Mouse (Mus musculus) layer of hippocampus, adult 18-20 months (tissue): Measurements from ENCODE around the gene Esr1. TPM values are rescaled to one million over a fixed set of nuclear protein-coding genes. Genes with fewer than 3 reads are reported as not detected.
"Not testable (repeated sequence)": the region's sequence is repeated elsewhere in the genome, so short reads cannot be mapped to it uniquely, and the experiment has no call there.

Experiments
- DNase-seq, 2 experiments: peaks; one replicate each; pipeline ENCODE4 v3.0.0; 2022; ENCODE audit warnings: low spot score in 2 of 2
- long read RNA-seq: library from polyadenylated mRNA; stranded (forward); transcript quantifications from one replicate; pipeline ENCODE4 v2.0.0, GENCODE M21; 2021
- total RNA-seq, 2 experiments: library from RNA; stranded (reverse); gene quantifications; 2 replicates each; pipeline ENCODE4 v1.2.3; 2021

Gene Esr1
- 1 to 10 TPM; 3.4 to 4.5 TPM for total RNA-seq
- long read RNA-seq, partial matches to known transcripts, result 1 of 1 reads
- long read RNA-seq, other reads (novel, unspliced or antisense), result 0 of 1 reads

DNA sequence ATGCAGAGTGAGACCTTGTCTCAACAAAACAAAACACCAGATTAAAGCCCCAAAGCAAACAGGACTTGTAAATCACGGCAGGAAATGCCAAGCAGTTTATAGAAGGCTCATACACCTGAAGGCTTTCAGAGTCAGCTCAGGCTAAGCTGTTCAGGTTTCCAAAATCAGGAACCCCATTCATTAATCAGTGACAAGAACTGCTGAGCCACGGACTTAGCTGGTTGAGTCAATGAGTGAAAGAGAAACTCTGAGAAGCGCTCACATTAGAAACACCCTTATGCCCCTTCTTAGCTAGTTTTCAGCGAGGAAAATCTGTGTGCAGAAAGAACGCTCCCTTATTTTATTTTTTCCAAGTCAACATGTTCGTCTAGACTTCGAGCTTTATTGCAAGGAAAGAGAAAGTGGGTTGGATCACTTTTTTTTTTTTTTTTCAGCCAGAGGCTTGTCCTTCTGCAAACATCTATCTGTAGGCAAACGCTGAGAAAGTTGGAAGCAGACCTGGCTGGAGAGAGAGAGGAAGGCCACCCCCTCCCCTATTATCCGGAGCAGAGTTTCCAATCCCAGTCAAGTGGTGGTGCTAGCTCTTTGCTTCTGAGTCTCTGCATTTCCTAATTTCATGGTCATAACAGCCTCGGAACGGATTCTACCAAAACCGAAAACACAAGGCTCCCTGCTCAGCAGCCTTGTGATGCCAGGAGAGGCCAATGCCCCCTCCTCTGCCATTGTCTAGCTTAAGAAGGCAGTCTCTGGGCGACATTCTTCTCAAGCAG lies at the start of gene Esr1:
Gene Esr1, plus strand, starts transcription at position 208 of the 770 bp plus-strand sequence.
- DNase-seq, result no peak

DNA sequence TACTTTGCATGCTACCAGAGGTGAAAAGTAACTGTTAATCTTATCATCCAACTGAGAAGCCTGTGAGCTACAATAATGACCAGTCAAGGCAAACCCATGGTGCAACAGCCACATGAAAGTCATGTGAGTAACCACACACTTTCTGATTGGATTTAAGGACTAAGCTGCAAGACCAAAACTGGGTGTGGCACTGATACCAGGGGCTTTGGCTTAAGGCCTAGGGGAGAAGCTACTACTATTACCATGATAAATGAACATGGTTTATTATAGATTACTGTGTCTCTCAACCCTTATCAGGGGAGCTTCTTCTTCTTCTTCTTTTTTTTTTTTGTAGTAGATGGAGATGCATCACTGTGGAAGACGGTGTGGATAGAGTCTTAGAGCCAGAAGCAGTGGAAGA lies 46.2 kb upstream of the Esr1 start:
- no peak for DNase-seq

DNA sequence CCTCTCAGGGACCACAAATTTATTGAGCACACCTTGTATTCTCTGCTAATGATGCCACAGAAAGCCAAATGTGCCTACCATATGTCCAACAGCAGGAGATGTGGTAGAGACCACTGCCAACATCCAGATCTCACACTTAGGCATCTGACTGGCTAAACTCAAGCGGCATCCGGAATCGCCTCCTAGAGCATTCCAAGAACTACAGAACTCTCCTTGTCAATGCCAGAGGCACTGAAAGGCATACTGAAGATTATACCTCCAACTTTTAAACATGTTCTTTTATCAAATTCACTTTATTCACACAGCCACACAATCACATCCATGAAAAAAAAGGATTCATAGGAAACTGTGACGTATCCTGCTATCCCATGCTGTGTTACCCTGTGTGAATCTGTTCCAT lies 40.6 kb upstream of the Esr1 start:
- DNase-seq, result no peak

DNA sequence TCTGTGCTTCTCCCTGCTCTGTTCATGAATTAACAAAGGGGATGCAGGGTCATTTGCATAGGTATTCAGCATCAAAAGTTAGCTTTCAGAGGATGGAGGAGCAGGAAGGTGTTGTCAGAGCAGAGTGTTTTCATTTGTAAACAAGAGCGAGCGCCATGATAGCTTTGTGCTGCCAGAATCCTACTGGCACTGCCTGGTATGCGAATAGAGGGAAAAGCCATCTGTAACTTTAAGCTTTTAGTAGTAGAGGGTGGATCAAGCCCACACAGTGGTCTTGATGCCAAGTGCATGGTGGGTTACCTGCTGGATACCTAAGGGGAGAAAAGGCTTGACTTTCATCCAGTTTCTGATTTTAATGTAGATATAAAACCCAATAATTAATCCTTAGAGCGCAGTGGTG lies 40.1 kb upstream of the Esr1 start:
- DNase-seq, result no peak

DNA sequence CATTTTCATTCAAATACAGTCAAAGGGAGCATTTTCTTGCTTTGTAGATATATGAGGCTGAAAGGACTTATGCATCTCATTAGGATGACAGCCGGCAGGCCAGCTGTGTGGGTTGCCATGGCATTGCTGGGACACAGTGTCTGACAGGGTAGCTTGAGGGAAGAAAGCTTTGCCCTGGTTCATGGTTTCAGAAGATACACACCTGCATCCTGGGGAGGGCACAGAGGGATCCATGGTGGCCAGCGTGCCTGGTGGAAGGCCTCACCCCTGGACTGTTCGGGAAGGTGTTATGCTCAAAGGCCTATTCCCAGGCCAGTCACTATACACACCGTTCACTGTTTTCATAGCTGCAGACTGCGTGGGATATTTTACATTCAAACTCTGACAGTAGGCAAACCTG lies 29.5 kb upstream of the Esr1 start:
- DNase-seq, result no peak

DNA sequence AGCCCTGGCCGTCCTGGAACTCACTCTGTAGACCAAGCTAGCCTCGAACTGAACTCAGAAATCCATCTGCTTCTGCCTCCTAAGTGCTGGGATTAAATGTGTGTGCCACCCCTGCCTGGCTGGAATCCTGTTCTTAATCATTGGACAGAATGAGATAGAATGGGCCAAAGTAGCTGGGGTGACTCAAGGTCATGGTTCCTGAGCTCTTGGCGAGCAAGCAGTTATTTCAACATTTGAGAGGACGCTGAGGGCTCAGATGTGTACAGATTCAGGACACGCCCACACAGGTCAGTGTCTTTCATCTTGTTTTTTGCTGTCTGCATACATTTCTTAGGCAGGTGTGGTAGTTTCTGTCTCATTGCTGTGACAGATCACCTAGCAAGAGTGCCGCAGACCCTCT lies 24.7 kb upstream of the Esr1 start:
- no peak for DNase-seq

DNA sequence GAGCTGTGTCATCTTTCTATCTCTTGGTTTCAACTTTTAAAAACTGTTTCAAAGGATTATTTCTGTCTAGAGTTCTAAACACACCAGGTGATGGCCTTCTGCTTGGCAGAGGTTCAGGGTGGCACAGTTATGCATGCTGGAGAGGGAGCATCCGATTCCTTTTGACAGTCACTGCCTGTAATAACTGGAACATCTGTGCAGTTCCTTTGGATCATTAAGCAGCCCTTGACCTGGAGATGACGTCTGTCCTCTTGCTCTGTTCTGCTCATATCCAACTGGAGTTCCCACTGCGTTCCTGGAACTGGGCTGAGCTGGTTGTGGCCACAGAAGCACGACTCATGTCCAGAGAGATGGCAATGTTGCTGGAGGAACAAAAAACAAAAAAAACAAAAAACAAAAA lies 21.8 kb upstream of the Esr1 start:
- DNase-seq, result no peak

DNA sequence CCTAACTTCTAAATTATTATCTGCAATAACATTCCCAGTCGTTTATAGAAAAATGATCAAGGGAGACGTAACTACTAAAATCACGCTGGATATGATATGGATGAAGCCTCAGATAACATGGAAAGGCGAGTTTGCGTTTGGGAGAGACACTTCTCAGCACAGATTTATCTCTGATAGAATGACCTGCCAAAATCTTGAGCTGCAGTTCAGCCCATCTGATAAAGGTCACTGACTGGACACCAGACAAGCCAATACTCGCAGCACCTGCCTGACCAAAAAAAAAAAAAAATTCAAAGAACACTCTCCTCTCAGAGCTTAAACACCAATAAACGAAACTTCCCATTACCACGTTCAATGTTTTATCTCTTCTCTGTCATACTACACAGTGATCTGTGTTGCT lies 20.4 kb upstream of the Esr1 start:
- DNase-seq, result no peak

DNA sequence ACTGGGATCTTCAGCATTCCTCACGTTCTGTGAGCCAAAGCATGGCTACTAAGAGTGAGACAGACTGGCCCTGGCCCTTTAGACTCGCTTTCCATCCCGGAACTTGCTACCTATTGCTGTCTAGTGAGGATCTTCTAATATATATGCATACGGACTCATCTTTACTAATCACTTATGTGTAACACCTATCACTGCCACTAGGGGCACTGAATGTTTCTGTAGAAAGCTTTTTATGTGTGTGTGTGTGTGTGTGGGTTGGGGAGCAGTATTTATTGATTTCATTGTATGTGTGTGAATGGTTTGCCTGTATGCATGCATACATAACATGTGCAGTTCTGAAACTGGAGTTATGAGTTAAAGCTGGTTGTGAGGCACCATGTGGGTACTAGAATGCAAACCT lies 17.6 kb upstream of the Esr1 start:
- DNase-seq, result no peak

DNA sequence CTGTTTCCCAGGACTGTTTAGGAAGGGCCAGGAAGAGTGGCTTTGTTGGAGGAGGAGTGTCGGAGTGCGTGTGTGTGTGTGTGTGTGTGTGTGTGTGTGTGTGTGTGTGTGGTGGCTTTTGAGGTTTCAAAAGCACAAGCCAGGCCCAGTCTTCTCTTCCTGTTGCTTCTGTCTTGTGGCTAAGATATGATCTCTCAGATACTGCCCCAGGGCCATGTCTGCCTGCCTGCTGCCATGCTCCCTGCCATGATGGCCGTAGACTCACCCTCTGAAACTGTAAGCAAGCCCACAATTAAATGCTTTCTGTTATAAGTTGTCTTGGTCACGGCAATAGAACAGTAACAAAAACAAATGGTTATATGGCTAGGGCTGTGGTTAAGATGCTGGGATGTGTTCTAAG lies 14.2 kb upstream of the Esr1 start:
- no peak for DNase-seq

DNA sequence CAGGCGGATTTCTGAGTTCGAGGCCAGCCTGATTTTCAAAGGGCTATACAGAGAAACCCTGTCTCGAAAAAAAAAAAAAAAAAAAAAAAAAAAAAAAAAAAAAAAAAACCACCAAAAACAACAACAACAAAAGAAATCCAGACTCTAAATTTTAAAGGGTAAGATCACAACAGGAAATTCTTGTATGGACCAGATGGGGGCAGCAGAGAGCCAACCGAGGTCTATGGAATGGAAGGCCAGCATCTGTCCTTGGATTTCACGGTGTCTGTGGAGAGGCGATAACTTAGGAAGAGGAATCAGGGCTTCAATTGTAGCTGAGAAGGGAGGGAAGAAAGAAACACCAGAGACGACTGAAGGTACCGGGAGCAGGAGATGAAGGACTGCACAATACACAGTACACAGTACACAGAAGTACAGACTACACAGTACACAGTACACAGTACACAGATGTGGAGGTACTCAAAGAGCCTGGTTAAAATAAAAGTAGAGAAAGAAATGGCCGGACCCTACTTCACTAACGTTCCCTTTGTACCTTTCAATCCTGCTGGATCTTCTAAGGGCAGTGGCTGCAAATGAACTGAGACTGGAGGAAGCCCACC lies 13.1 kb upstream of the Esr1 start:
- peak in 1 of 2 experiments; percentile 69 for DNase-seq

DNA sequence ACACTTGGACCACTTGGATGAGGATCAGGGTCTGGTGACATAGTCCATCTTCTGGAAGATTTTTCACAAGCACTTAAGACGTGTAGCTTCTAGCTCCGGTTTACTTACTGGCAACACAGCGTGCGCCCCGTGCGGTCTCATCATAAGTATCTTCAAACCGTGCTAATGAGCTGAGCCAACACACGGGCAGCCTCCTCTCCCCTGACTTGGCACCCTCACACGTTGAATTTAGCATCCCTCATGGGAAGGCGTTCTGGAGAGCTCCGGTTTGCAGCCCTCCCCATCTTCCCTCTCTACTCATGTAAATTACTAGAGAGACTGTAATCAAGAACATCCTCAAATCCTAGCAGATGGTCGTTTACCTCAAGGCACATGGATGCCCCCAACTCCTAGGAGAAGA lies 12.5 kb upstream of the Esr1 start:
- no peak for DNase-seq

DNA sequence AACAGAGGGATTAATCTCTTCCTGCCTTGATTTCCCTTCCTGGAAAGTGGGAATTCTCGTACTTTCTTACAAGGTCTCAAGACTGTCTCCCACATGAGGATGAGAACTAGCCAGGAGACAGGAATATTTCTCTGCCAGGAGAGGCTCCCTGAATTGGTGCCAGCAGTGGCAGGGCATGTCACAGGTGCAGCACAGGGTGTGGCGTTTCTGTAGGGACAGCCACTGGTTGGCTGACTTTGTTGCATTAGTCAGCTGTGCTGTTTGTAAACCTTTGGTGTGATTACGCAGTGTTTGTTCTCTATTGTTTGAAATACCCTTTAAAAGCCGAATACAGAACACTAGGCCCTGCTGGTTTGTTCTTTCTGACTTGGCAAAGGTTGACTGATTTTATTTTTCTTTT lies 11.8 kb upstream of the Esr1 start:
- no peak for DNase-seq

DNA sequence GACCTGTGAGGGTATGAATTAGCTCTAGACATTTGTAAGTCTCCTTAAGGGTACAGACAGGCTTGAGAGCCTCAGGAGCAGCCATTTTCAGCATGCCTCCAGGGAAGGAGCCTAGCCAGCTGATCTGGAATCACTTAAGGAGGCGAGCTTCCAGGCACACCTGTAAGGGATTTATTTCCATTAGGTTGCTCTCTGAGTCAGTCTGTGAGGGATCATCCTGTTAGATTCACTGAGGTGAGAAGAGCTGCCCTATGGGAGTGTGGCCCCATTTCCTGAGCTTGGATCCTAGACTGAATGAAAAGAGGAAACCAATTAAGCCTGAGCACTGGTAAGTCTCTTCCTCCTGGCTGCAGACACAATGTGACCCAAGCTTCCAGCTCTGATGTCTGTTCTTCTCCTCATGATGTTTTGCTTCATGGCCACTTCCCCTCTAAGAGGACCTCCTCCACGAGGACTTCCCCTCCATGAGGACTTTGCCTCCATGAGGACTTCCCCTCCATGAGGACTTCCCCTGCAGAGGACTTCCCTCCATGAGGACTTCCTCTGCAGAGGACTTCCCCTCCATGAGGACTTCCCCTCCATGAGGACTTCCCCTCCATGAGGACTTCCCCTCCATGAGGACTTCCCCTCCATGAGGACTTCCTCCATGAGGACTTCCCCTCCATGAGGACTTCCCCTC lies 10.5 kb upstream of the Esr1 start:
- DNase-seq, result no peak

DNA sequence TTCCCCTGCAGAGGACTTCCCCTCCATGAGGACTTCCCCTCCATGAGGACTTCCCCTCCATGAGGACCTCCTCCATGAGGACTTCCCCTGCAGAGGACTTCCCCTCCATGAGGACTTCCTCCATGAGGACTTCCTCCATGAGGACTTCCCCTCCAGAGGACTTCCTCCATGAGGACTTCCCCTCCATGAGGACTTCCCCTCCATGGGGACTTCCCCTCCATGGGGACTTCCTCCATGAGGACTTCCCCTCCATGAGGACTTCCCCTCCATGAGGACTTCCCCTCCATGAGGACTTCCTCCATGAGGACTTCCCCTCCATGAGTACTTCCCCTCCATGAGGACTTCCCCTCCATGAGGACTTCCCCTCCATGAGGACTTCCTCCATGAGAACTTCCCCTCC lies 9.8 kb upstream of the Esr1 start:
- DNase-seq, result not testable (repeated sequence)

DNA sequence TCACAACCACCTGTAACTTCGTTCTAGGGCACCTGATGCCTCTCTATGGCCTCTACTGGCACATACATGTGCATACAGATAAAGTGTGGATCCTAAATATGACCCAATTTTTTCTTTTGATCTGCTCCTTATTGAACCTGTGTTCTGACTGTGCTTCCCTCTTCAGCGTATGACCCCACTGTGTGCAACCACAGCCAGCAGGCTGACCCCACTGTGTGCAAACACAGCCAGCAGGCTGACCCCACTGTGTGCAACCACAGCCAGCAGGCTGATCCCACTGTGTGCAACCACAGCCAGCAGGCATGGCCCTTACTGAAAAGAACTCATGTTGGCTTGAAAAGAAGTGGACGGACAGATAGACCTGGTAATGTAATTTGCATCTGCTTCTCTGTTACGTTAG lies 8.9 kb upstream of the Esr1 start:
- no peak for DNase-seq

DNA sequence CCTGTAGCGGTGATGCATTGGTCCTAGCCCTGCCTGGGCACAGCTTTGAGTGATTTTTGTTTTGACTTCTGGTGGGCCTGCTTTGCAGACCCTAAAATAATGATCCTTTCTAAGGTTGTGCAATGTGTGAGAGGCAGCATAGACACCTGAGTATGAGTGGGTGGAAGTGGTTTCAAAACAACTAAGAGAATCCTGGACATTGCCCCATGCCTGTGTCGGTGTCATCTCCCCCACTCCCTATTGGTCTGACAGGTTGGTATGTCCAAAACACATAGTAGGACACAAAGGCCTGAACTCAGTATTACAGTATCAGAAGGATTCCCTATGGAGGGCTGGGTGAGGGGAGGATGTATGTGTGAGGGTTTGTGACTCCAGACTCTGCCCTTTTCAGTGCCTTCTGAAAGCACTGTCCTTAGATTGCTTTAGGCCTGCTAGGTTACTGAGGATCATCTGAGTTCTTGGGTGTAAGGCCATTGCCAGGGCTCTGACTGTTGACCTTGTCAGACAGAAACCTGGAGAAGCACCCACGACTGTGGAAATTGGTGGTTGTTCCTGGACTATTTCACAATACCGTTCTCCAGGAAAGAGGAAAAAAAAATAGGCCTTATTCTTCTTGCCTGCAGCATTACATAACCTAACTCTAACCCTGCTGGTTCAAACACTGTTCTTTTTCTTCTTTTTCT lies 6.7 kb upstream of the Esr1 start:
- no peak for DNase-seq

DNA sequence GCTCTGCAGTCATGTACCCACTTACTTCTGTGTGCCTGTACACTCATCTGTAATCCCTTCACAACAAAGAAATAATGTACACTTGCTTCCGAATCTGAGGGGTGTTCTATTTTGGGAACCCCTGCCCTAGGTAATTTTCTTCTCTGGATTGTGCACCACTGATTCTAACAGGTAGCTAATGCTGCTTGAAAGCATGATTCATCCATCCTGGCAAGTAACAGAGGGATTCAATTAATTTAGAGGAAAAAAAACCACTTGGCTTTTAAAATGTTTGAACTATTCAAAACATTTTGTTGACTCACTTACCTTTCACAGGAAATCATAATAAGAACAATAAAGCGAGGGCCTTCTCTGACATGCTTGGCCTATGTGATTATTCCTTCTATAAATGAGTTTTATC lies 1.2 kb upstream of the Esr1 start:
- DNase-seq, result no peak

DNA sequence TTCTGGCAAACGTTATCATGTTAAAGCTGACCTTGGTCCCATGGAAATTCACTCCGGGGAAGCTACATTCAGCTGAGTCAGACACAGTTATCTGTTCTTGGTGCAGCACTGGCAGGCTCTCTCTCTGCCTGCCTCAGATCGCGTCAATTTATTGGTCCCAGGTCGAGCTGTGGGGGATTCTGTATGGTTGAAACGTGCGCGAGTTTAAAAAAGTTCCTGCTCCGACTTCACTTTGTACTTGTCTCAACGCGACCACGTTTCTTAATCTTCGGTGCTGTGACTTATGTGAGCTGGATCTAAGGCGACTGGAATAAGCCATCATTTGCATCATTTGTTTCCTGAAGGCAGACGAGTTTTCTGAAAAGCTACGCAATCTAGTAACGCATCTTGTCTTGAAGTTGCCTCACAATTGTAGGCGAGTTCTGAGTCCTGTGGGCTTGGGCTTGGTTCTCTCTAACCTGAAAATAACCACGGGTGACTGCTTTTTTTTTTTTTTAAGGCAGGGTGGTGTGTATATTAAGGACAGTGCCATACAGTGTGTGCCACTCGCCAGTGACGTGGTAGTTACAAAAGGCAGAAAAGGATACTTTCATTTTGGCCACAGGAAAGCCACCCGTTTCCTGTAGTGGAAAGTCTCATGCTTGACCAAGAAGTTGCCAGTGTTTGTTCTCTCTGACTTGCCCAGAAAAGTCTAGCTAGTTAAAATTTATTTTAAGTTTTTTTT lies 1.1 kb downstream of the Esr1 start:
- DNase-seq, result no peak

DNA sequence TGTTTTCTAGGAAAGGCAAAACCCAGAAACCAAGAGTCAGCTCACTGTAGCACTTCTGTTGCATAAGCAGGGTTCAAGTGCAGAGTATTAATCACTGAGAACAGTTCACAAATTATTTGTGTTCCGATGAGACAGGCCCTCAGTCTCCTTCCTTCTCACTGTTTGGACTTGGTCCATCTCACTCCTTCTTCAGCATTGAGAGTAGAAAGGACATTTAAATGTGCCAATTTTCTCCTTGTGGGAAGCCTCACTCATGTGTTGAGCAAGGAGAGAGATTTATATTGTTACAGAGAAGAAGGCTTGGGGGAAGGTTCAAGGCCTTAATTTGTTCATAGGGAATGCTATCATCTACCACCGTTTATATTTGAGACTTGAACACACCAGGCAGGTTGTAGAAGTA lies 6.6 kb downstream of the Esr1 start:
- no peak for DNase-seq

DNA sequence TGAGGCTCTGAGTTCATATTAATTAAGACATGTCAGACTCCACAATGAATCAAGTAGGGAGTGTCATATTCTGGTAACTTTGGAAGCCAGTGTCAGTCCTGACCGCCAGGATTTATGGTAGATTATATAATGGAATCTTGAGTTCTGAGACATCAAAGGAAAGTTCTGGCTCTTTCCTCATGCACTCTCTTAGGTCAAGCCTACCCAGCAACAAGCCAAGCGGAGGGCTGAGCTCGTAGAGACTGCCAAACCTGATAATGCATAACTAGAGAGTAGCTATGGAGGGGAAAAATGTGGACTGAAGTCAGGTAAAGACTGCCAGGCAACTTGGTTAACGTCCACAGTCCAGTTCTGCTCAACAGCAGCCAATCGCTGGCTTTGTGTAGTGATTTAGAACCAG lies 7.3 kb downstream of the Esr1 start:
- DNase-seq, result no peak
